Mouse (Mus musculus): Measurements from ENCODE around the gene Kcnk4. TPM values are rescaled to one million over a fixed set of nuclear protein-coding genes. Genes with fewer than 3 reads are reported as not detected.
A peak's percentile ranks its signal among the peaks of the same experiment; 100 is the strongest.
"Not testable (repeated sequence)": the region's sequence is repeated elsewhere in the genome, so short reads cannot be mapped to it uniquely, and the experiment has no call there.

Gene Kcnk4
- polyA plus RNA-seq, 1 experiment from 2014 or later = 1.1 TPM

DNA sequence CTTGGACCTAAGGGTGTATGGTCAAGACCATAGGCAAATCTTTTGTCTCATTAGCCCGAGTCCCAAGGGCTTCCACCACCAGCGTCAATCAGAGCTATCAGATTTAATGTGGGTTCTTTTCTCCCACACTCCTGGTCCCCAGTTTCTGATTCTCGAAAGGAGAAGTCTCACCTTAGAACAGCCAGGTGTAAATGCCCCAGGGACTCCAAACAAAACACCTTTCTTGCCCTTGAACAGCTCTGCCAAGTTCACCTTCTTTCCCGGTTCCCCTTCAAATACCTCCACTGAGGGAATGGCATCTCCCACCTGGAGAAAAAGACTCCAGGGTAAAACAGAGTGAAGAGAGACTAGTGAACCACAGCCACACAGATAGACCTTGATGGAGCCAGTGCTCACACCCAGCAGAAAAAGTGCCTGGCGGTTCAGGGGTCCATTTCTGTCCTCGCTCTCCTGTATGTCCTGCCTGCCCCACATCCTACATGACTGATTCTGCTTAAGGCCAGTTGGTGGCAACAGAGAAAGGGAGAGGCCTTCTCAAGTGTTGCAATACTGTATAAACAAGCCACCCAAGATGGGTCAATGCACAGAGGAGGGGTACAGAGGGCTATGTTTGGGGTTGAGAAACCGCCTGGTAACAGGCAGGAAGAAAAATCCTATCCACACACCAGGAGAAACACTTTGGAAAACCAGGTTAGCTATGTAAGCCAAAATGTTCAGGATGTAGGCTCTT, 26.3 kb downstream of the Kcnk4 start:
- H3K27me3 ChIP-seq (replicated peaks) = no peaks in the 10 kb centered on the region
- H3K4me3 ChIP-seq = no peak overlapping the region
- H3K27ac ChIP-seq = no peak overlapping the region
- H3K9me3 ChIP-seq = no peaks in the 10 kb centered on the region
- peak overlapping the region; percentile 88 for H3K4me2 ChIP-seq (replicated peaks)
- WGBS = 91% methylated on average over 7 of the region's 7 CpGs
- ATAC-seq (ENCODE audit: low FRiP score, low read depth) = no peak
- H3K4me1 ChIP-seq = peaks cover 30% of the 10 kb centered on the region
- peaks cover 42% of the 10 kb centered on the region for H3K36me3 ChIP-seq
- peak overlapping the region; percentile 22; the same call in 1 of the 2 replicates for H3K9ac ChIP-seq

DNA sequence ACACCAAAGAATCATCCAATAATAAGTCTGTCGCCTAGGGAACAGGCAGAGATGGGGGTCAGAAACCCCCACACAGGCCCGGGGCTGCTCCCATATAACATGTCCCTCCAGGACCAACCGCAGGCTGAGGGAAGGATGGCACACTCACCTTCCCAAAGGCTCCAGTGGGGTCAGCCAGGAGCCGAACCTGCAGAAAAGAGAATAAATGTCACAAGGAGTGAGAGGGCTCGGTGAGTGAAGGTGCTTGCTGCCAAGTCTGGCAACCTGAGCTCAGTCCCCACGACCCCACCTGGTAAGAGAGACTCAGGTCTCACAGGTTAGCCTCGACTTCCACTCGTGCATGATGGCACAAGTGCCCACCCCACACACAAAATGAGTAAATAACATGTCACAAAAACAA, 27.2 kb downstream of the Kcnk4 start:
- no peak for ATAC-seq (ENCODE audit: low FRiP score, low read depth)
- Histone ChIP-seq H3K4me2 (replicated peaks) (no peak overlapping the region), H3K27me3 (replicated peaks) (no peaks in the 10 kb centered on the region)

DNA sequence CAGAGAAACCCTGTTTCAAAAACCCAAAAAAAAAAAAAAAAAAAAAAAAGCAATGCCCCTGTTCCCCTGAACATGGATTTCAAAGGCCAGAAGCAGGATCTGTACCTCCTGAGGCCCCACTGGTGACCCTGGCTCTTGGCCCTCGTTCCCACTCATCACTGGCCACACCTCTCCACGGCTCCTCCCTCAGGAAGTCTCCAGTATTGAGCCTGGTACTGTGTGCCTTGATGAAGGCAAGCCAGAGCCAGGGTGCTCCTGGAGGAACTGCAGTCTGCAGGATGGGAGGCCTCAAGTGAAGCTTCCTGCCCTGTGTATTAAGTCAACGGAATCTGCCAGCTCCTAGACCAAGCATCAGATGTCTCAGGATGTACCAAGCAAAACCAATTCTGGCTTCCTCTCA, 28.1 kb downstream of the Kcnk4 start:
- ATAC-seq (ENCODE audit: low FRiP score, low read depth) = no peak
- 94% methylated on average over 3 of the region's 3 CpGs for WGBS

More for the DNA sequence above, 27.2 kb downstream of the Kcnk4 start:
- H3K27ac ChIP-seq = no peak overlapping the region
- H3K9ac ChIP-seq = 0 out of 2 replicates have a peak overlapping the region, but pooled peaks have one; percentile 22
- 92% methylated on average over 8 of the region's 8 CpGs for WGBS
- peaks cover 30% of the 10 kb centered on the region for H3K4me1 ChIP-seq
- H3K4me3 ChIP-seq = no peak overlapping the region
- no peaks in the 10 kb centered on the region for H3K9me3 ChIP-seq
- H3K36me3 ChIP-seq = peaks cover 33% of the 10 kb centered on the region

DNA sequence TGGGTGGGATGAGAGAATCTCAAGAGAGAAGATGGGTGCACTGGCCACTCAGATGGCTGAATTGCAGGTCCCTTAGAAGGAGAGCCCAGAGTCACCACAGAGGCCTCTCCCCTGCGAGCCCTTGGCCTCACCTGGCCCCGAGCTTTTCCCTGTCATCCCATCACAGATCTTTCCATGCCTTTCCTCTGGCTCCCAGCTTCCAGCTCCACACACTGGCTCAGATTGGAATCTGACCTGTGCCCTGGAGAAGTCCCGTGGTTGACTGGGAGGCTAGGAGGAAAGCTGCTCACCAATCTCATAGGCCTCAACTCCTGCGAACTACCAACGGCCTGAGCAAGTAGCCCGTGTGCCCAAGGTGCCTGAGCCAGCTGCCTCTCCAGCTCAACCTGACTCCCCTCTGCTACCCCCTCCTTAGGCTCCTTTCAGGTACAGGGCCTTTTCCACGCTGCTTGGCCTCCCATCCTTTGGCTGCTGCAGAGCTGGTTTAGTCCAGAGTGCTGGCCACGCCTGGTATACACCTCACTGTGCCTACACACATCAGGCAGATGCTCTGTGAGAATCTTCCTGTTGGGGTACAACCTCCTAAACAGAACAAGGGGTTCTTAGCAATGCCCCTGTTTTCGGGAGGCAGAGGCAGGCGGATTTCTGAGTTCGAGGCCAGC, 28.7 kb downstream of the Kcnk4 start:
- Histone ChIP-seq H3K4me2 (replicated peaks) (no peak overlapping the region), H3K9me3 (no peaks in the 10 kb centered on the region), H3K27me3 (replicated peaks) (no peaks in the 10 kb centered on the region), H3K36me3 (peaks cover 21% of the 10 kb centered on the region), H3K27ac (no peak overlapping the region), H3K9ac (no peak overlapping the region), H3K4me1 (peaks cover 19% of the 10 kb centered on the region), H3K4me3 (no peak overlapping the region)
- no peak for ATAC-seq (ENCODE audit: low FRiP score, low read depth)
- 95% methylated on average over 11 of the region's 11 CpGs for WGBS

More for the DNA sequence above, 28.1 kb downstream of the Kcnk4 start:
- no peak overlapping the region for H3K4me2 ChIP-seq (replicated peaks)
- no peaks in the 10 kb centered on the region for H3K27me3 ChIP-seq (replicated peaks)
- no peaks in the 10 kb centered on the region for H3K9me3 ChIP-seq
- peaks cover 23% of the 10 kb centered on the region for H3K4me1 ChIP-seq
- H3K4me3 ChIP-seq = no peak overlapping the region
- no peak overlapping the region for H3K27ac ChIP-seq
- peaks cover 24% of the 10 kb centered on the region for H3K36me3 ChIP-seq
- no peak overlapping the region for H3K9ac ChIP-seq

DNA sequence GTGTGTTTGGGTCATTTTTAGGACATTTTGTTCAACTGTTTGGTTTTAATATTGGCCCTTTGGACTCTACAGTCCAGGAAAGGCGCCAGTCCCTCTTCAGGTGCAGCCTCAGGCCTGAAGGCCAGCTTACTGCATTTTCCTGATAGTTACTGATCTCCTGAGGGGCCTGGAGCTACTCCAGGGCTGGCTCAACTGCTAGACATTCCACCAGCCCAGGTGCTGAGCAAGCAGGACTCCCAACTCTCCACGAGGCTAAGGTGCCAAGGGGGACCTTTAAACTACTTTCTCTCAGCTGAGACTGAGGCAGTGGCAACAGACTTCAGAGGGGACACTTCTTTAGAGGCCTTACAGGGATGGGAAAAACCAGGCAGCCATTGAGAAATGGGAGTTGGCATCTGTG, 29.5 kb downstream of the Kcnk4 start:
- Histone ChIP-seq H3K4me2 (replicated peaks) (no peak overlapping the region), H3K4me3 (no peak overlapping the region), H3K27ac (no peak overlapping the region), H3K27me3 (replicated peaks) (no peaks in the 10 kb centered on the region), H3K9me3 (no peaks in the 10 kb centered on the region), H3K9ac (no peak overlapping the region), H3K36me3 (peaks cover 21% of the 10 kb centered on the region), H3K4me1 (peaks cover 19% of the 10 kb centered on the region)
- WGBS = 88% methylated on average over 2 of the region's 2 CpGs
- no peak for ATAC-seq (ENCODE audit: low FRiP score, low read depth)

DNA sequence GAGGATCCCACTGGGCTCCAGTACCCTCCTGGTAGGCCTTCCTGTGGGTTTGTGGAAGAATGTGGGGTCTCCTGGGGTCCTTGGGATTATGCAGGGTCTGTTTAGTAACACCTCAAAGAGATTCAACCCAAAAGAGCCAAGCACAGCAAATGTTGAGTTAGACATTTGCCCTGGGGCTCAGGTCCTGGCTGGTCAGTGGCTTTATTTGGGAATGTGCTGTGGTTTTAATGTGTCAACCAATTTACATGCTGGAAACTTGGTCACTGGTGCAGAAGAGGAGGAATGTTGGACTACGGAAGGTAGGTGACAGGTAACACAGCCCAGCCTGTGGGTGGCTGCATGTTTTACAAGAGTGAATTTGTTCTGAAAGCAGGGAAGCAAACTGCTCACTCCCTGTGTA, 31.3 kb downstream of the Kcnk4 start:
- Histone ChIP-seq H3K4me3 (no peak overlapping the region), H3K27me3 (replicated peaks) (no peaks in the 10 kb centered on the region), H3K36me3 (peaks cover 21% of the 10 kb centered on the region), H3K9ac (no peak overlapping the region), H3K27ac (no peak overlapping the region), H3K4me2 (replicated peaks) (no peak overlapping the region), H3K4me1 (peaks cover 8% of the 10 kb centered on the region), H3K9me3 (no peaks in the 10 kb centered on the region)
- WGBS = 100% methylated on average over 1 of the region's 1 CpGs
- no peak for ATAC-seq (ENCODE audit: low FRiP score, low read depth)

DNA sequence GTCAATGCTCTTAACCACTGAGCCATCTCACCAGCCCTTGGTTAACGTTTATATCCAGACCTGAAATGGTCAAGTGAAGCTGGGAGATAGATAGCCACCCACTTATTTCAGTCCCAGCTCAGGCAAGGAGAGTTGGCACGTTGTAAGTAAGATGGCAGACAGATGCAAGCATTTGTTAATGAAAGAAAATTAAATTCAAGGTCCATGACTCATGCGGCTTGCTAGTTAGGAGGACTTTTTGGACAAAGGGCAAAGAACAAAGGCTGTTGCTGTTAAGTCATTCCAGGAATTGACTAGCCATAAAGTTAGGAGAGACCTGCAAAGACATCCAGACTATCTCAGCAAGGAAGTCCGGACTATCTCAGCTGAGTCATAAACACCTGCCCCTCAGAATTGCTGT, 34.7 kb downstream of the Kcnk4 start:
- no peaks in the 10 kb centered on the region; the same call in 1 of the 2 replicates for H3K36me3 ChIP-seq
- no peaks in the 10 kb centered on the region for H3K27me3 ChIP-seq (replicated peaks)
- H3K9ac ChIP-seq = no peak overlapping the region
- no peak overlapping the region for H3K4me2 ChIP-seq (replicated peaks)
- H3K9me3 ChIP-seq = peaks cover 11% of the 10 kb centered on the region; the same call in 1 of the 2 replicates
- ATAC-seq (ENCODE audit: low FRiP score, low read depth) = no peak
- WGBS = 74% methylated on average over 4 of the region's 4 CpGs
- H3K4me1 ChIP-seq = no peaks in the 10 kb centered on the region
- no peak overlapping the region for H3K4me3 ChIP-seq
- H3K27ac ChIP-seq = no peak overlapping the region

DNA sequence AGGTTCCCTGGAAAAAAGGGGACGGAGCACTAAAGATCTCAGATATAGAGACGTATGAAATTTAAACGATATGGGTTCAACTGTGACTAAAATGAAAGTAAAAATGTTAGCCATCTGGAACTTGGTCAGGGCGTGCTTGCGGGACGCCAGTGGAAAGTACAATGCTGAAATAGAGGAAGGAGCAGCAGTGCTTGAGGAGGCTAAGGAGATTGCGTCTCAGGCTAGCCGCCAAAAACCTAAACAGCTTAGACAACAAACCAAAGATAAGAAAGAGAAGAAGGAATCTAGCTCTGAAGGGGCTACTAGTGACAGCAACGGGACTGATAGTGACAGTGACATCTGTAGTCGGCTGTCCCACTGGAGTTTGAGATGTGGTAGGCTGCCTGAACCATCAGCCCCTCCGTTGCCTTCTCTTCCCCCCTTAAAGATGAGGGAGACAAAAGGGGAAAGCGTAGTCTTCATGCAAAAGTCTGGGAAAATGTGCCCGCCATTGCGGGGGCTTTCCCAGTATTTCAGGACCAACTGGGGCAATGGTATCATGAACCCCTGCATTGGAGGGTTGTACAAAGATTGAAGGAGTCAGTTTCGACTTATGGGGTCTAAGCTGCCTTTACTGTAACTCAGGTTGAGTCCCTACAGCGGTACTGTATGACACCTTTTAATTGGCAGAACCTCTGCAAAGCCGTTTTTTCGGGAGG, 38.6 kb downstream of the Kcnk4 start:
- ATAC-seq (ENCODE audit: low FRiP score, low read depth); H3K4me3 ChIP-seq; H3K9ac ChIP-seq; H3K4me2 ChIP-seq (replicated peaks); H3K27ac ChIP-seq; H3K36me3 ChIP-seq; H3K27me3 ChIP-seq (replicated peaks); H3K4me1 ChIP-seq: not testable (repeated sequence)
- WGBS = 92% methylated on average over 18 of the region's 18 CpGs
- H3K9me3 ChIP-seq = peaks cover 11% of the 10 kb centered on the region; the same call in 1 of the 2 replicates

DNA sequence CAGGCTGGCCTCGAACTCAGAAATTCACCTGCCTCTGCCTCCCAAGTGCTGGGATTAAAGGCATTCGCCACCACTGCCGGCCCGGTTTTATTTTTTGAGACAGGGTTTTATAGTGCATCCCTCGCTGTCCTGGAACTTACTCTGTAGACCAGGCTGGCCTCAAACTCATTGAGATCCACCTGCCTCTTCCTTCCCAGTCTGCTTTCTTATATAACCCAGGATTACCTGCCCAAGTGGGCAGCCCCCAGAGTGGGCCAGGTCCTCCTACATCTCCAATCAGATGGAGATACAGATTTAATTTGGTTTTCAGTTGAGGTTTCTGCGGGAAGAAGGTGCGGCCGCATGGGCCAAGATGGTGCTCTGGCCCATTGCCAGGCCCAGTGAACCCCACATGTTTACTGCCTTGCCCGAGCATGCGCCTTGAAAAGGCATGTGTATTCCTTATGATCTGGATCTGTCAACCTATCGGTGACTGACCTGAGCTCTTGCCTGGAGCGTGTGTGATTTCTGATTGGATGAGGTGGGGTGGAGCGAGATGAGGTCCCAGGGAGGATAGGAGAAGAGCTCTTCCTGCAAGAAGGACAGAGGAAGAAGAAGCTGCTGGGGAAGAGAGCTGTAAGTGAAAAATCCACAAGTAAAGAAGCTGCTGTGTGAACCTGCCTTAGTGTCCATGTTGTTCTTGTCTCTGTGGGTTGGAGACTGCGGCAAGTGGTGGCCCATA, 40.4 kb downstream of the Kcnk4 start:
- H3K9me3 ChIP-seq = peaks cover 11% of the 10 kb centered on the region; the same call in 1 of the 2 replicates
- H3K9ac ChIP-seq = no peak overlapping the region
- no peaks in the 10 kb centered on the region for H3K27me3 ChIP-seq (replicated peaks)
- no peaks in the 10 kb centered on the region for H3K4me1 ChIP-seq
- no peak overlapping the region for H3K4me3 ChIP-seq
- H3K27ac ChIP-seq = no peak overlapping the region
- H3K4me2 ChIP-seq (replicated peaks) = no peak overlapping the region
- ATAC-seq (ENCODE audit: low FRiP score, low read depth) = no peak
- WGBS = 90% methylated on average over 14 of the region's 14 CpGs
- H3K36me3 ChIP-seq = no peaks in the 10 kb centered on the region

DNA sequence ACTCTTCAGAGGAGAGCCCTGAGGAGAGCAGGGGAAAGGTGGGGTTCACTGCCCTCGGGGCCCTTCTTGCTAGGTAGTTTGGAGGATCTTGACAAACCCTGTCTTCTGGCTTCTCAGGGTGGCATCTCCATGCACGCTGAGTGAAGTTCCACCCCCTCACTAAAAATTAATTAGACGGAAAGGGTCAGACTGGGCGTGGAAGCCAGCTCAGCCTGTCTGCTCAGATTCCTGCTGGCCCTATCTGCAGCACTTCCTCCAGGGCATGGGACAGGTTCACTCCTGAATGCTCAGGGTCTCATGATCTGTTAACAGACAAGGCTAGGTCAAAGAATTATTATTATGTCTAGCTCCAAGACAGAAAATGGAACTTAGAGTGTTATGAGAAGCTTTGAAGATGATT, 41.8 kb downstream of the Kcnk4 start:
- ATAC-seq (ENCODE audit: low FRiP score, low read depth) = no peak
- WGBS = 69% methylated on average over 4 of the region's 4 CpGs

DNA sequence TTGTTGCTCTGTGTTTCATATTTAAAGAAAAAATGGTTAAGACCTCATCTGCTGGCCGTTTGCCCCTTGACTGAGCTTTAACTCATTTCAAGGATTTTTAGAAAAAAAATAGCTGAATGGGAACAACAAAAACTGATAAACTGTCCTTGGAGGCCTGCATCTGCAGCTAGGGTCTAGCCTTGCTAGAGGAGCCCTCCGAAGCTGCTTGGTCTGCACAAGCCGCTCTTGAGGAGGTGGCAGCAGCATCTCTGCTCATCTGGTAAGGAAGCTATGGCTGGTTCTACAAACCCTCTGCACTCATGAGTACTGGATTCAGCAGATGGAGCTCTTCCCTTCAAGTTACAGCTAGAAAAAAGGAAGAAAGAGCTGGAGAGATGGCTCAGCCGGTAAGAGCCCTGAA, 56.4 kb downstream of the Kcnk4 start:
- H3K36me3 ChIP-seq = no peaks in the 10 kb centered on the region
- no peak for ATAC-seq (ENCODE audit: low FRiP score, low read depth)
- H3K4me1 ChIP-seq = no peaks in the 10 kb centered on the region
- H3K9me3 ChIP-seq = peaks cover 5% of the 10 kb centered on the region
- 89% methylated on average over 4 of the region's 4 CpGs for WGBS
- no peak overlapping the region for H3K4me3 ChIP-seq
- H3K27me3 ChIP-seq (replicated peaks) = no peaks in the 10 kb centered on the region
- no peak overlapping the region for H3K4me2 ChIP-seq (replicated peaks)
- H3K27ac ChIP-seq = no peak overlapping the region
- H3K9ac ChIP-seq = no peak overlapping the region

More for the DNA sequence above, 41.8 kb downstream of the Kcnk4 start:
- H3K27ac ChIP-seq = no peak overlapping the region
- H3K27me3 ChIP-seq (replicated peaks) = no peaks in the 10 kb centered on the region
- no peak overlapping the region for H3K4me2 ChIP-seq (replicated peaks)
- H3K36me3 ChIP-seq = no peaks in the 10 kb centered on the region
- no peak overlapping the region for H3K4me3 ChIP-seq
- no peaks in the 10 kb centered on the region for H3K4me1 ChIP-seq
- H3K9ac ChIP-seq = no peak overlapping the region
- H3K9me3 ChIP-seq = peaks cover 10% of the 10 kb centered on the region; the same call in 1 of the 2 replicates

DNA sequence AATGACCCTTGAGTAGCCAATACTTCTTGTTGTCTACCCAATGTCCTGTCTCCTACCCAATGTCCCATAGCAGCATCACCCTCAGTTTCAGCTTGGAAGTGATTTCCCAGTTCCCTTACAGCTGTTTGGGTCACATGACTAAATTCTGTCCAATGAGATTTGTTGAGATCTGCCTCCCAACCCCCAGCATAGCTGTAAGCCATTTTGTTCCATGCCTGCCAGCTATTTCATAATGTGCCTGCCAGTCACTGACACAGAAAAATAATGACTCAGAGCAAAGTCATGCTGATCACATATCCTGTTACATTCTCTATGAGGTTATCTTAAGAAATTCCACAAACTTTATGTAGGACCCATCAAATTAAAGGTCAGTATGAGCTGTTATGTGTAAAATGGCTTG, 57.5 kb downstream of the Kcnk4 start:
- Histone ChIP-seq H3K27me3 (replicated peaks) (no peaks in the 10 kb centered on the region), H3K9me3 (peaks cover 5% of the 10 kb centered on the region), H3K4me1 (no peaks in the 10 kb centered on the region), H3K27ac (no peak overlapping the region), H3K9ac (no peak overlapping the region), H3K4me2 (replicated peaks) (no peak overlapping the region), H3K4me3 (no peak overlapping the region), H3K36me3 (no peaks in the 10 kb centered on the region)
- ATAC-seq (ENCODE audit: low FRiP score, low read depth) = no peak

All from neural tube, embryonic 12.5 days (tissue).